Mouse (Mus musculus) testis, postnatal 14 days (tissue): Measurements from ENCODE around the gene Dlg1.

Experiments used
- DNase-seq: peaks from one replicate; pipeline ENCODE4 v3.0.0; 2021; ENCODE audit warnings: low spot score

The Dlg1 gene

DNA sequence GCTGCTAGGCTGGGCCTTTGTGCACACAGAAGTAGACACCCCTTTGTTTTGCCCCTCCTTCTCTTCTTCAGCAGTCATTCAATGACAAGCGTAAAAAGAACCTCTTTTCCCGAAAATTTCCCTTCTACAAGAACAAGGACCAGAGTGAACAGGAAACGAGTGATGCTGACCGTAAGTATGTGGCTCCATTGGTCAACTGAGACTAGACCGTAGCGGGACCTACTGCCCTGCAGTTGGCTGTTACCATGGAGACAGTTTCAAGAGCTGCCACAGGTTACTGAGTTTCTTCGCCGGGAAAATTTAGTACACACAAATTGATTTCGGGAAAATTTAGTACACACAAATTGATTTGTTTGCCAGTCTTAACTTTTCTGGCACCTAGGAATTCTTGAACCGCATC lies 183.5 kb downstream of the Dlg1 start:
- no peak for DNase-seq

GRCm38 (mm10) chr16:31863920-31864319 lies 200.7 kb downstream of the Dlg1 start:
- no peak for DNase-seq

DNA sequence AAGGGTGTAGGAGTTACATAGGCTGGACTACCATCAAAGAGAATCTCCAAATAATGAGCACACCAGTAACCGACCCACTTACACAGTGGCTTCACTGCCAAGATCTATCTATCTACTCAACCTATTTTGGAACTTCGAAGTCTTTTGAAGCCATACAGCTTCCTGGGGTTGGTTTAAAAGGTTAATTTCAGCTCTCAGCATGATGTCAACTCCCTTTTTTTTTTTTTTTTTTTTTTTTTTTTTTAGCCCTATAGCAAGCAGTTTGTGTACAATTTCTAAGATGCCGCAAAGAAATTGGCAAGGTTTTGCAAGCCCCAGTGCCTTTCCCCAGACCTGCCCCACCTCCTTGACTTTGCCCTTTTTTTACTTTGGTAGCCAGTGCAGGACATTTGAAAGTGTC lies 202.0 kb downstream of the Dlg1 start:
- no peak for DNase-seq

- DNase-seq: no peak
Observed at GRCm38 (mm10) chr16:31866911-31867310, 203.7 kb downstream of the Dlg1 start.

DNA sequence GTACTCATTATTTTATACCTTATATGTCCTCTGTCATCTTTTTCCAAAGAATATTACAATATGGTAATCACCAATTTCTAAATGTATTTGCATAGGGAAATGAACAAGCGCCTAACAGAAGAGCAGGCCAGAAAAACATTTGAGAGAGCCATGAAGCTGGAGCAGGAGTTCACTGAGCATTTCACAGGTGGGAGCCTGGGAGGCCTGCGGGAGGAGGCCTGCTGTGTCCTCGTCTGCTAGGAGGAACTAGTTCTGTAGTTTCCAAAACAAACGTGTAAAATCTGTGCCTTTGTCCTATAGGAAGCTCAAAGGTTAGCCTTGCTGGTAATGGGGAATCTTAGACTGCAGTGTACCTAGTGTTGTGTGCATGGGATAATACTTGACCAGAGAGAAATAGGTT lies 204.5 kb downstream of the Dlg1 start:
- no peak for DNase-seq

DNA sequence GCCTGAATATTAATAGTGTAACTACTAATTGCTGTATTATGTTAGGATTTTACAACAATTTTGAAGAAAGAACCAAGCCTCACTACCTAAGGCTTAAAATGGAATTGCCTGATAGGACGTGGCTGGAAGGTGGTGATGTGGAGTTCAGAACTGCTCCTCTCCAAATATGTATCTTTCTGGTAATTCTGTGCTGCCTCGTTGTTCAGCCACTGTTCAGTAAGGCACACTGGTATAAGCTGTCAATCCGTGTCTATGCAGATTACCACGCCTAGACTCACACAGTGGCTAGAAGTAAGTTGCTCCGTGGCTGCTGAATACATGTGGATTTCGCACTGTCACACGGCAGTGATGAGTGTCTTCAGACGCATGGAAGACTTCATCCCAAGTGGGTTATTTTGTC lies 210.5 kb downstream of the Dlg1 start:
- DNase-seq: no peak

GRCm38 (mm10) chr16:31875391-31875790 lies 212.1 kb downstream of the Dlg1 start:
- DNase-seq: no peak

- DNase-seq: no peak
Observed at GRCm38 (mm10) chr16:31876386-31876785, 213.1 kb downstream of the Dlg1 start.

DNA sequence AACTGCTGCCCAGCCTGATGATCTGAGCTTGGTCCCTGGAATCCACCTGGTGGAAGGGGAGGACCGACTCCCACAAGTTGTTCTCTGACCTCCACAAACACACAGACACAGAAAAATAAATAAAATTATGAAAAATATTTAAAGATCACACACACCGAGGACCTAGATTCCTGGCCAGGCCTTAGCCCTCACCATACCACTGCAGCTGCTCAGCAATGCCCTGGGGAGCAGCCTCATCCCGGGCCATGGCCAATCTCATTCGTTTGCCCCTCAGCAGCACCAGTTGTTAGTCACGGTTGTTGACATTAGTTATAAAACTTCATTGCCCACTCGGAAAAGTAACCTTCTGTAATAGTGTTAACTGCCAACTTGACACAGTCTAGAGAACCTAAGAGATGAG lies 214.8 kb downstream of the Dlg1 start:
- DNase-seq: no peak

DNA sequence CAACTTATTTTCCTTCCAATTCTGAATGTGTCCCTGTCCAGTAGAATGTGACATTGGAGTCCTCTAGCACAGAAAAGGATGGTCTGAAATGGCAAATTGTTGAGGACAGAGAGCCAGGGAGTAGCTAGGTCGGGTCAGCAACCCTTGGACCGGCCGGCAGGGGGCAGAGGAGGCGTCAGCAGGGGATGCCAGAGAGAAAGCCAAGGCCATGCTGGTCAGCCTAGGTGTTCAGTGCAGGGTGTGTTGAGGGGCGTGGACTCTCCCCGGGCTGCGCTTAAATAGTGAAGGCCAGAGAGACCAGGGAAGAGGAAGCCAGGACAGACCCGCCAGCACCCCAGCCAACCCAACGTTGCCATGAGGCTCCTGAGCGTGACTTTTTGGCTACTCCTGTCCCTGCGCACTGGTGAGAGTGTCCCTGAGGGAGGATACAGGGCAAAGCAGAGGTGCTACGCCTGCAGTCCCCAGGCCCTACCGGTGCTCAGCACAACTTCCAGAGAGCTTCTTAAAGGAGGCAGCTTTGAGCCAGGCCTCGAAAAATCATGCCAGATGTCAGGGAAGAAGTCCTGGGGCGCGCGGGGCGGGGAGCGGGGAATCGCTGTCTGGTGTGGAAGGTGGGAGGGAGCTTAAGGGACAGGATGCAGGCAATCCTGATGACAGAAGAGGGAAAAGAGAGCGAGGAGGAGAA lies 215.5 kb downstream of the Dlg1 start, which contains the start of gene Meltf:
TSS of gene Meltf (plus strand) at position 238 of the 685 bp plus-strand sequence.
- peak; percentile 66 for DNase-seq

DNA sequence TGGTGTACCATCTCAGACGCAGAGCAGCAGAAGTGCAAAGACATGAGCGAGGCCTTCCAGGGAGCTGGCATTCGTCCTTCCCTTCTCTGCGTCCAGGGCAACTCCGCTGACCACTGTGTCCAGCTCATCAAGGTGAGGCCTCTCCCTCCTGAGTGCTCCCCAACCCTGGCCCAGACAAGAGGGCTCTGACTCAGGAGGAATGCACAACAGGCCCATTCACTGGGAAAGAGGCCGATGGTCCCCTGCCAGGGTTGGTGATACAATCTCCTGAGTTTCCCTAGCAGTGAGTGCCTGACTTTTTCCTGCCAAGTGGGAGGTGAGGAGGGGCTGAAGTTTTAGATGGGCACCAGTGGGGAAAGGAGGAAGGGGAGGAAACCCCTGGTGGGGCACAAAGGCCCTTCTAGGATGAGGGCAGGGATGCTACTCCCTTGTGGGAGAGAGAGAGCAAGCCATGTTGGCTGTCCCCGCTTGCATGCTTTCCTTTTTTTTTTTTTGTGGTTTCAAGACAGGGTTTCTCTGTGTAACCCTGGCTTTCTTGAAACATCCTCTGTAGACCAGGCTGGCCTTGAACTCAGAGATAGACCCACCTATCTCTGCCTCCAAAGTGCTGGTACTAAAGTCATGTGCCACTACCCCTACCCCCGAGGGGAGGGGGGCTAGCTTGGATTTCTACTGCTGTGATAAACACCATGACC lies 217.1 kb downstream of the Dlg1 start:
- no peak for DNase-seq

- DNase-seq: no peak
Observed at GRCm38 (mm10) chr16:31882381-31882908, 219.2 kb downstream of the Dlg1 start.

- no peak for DNase-seq
Observed at GRCm38 (mm10) chr16:31883302-31883701, 220.1 kb downstream of the Dlg1 start.

DNA sequence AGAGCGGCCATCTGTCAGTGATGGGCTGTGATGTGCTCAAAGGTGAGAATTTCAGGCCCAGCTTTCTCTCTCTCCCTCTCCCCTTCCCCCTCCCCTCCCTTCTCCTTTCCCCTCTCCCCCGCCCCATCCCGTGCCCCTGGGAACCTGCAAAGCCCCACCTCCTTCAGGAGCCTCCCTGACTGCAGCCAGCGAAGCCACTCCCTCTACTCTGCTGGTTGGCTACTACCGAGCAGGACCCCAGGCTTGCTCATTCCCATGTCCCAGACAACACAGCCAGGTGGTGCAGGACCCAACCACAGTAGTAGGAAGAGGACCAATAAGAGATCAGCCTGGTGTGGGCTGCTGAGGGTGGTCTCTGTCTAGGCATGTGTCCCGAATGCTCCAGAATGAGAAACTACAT lies 220.7 kb downstream of the Dlg1 start:
- DNase-seq: no peak

DNA sequence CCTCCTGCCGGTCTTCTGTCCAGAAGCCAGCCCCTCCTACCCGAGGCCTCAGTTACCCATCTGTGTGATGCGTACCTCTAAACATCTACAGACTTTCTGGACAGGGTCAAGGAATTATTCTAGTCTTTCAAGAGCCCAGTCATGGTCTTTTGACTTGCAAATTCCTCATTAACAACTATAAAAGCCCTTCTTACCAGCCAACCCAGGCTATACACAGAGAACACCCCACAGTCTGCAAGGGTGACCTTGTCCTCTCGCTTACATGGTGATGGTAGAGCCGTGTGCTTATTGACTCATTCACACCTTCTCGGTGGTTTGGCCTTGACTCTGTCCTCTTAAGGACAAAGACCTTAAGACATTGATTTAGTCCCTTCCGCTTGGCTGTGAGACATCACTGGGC lies 227.7 kb downstream of the Dlg1 start:
- no peak for DNase-seq

DNA sequence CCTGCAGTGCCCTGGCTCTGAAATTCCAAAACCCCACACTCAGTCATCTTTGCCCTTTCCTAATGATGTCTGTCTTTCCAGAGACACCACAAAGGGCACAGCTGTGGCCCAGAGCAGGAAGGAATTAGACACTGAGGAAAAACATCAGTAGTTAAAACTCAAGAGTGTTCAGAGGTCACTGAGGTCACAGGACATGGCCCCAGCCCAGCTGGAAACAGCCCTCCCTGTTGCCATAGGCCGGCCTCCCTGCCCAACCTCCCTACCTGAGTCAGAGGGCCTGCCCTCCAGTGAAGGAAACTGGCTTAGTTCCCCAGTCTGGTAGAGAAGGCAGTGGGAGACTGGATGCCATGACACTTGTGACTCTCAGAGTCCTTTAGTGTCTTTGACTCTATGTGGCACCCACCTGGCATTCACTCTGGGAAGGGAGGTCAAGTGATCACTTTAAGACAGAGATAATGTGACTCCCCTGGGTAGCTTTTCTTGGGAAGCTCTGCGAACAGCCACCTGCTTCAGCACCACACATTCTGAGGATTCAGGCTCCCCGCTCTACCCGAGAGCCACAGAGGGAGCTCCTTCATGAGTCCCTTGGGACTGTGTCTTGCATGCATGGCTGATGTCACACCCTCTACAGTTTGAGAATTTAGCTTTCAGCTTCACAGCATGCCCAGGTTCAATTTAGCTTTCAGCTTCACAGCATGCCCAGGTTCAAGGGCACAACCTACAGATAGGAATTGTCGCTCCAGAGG lies 230.3 kb downstream of the Dlg1 start:
- no peak for DNase-seq

GRCm38 (mm10) chr16:31896971-31897774 lies 233.9 kb downstream of the Dlg1 start:
- DNase-seq: peak; percentile 50

DNA sequence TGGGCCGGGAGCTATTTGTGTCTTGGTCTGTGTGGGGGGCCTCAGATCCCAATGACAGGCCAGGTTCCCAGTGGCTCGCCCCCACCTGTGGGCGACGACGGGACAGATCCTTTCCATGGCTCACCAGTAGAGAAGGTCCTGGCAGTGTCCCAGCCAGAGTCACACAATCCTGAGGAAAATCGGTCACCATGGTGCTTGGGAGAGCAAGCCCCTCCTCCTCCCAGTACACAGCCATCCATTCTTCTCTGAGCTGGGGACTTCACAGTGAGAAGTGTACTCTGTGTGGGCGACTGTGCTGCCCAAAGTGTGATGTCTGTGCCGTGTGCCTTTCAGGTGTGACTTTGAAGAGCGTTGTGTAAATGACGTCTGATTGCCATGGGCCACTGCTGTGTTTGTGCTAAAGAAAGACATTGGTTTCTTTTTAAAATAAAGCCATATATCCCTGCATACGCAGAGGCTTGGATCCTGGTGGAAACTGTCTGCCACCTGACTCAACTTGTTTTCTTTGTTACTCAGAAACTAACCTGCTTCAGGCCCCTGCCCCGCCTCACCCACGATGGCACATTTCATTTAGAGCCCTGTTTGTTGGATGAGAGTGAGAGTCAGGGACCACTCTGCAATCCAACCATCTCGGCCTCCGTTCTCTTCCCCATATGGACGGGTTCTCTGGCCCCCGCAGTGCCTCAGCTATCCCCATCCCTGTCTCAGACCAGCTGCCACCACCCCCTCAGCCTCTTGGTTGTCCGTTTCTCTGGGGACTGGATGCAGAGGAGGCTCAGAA lies 235.5 kb downstream of the Dlg1 start:
- no peak for DNase-seq

DNA sequence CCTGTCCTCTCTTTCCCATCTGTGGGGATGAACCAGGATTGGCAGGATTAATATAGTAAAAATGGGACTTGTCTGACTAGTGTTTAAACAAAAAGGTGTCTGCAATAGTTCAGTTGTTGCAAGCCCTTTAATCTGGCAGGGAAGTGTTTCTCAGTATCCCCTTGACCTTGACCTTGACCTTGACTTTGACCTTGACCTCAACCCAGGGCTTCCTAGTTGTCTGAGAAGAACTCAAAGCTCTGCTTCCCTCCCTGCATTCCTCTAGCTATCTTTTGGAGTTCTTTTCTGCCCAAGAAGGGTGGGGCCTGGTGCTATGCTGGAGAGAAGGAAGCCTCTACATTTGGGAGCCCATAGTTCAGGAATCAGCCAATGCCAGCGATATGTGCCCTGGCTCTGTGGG lies 238.6 kb downstream of the Dlg1 start:
- DNase-seq: no peak

DNA sequence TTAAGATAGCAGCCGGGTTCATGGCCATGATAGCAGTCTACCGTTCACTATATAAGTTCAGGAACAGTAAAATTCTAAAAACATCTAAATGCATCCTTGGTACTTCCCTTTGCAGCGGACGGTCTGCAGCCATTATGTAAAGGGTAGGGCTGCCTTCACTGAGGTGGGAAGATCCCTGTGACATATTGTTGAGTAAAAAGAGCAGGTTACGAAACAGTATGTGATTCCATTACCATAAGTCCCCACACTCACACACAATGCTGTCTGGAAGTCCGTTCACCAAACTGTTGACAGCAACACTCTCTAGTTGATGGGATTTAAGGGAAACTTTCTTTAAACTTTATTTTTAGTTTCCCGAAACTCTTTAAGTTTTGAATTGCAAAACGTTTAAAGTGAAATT lies 240.0 kb downstream of the Dlg1 start:
- DNase-seq: no peak

DNA sequence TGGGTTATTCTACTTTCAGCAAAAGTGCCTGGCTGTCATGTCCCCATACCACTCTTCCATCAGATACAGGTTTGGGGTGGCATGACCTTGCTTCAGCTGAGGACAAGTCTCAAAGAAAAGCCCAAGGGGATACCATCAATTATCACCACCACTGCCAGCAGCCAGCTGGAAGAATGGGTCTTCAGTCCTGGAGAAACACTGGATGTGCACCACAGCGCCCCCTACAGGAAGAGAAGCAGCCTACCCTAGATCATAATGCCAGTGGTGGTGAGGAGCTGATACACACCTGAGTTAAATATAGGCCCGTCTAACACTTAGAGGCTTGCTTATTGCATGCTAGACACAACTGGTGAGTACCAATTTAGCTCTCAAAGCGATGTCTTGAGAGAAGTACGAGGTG lies 242.1 kb downstream of the Dlg1 start:
- no peak for DNase-seq
